Mouse (Mus musculus) liver (tissue): ENCODE results near the gene Gm17482.

Source experiments
- DNase-seq: peaks from one replicate; pipeline ENCODE4 v3.0.0-alpha.2; 2020; ENCODE audit warnings: mixed read lengths

The Gm17482 gene

GRCm38 (mm10) chr6:115251531-115251985 is 24.4 kb downstream of the Gm17482 start:
- DNase-seq: no peak

GRCm38 (mm10) chr6:115252099-115252873 is 25.1 kb downstream of the Gm17482 start, which contains the start of gene Timp4:
Gene Timp4, minus strand, starts transcription at chr6:115252205.
- DNase-seq: no peak

- no peak for DNase-seq
Measured at GRCm38 (mm10) chr6:115255171-115255570, 28.0 kb downstream of the Gm17482 start.

GRCm38 (mm10) chr6:115260507-115260906 is 33.4 kb downstream of the Gm17482 start:
- no peak for DNase-seq

- no peak for DNase-seq
Measured at GRCm38 (mm10) chr6:115266791-115267190, 39.6 kb downstream of the Gm17482 start.

- DNase-seq: peak; percentile 49
Measured at GRCm38 (mm10) chr6:115267916-115268315, 40.8 kb downstream of the Gm17482 start.

- no peak for DNase-seq
Measured at GRCm38 (mm10) chr6:115268551-115269385, 41.6 kb downstream of the Gm17482 start.

GRCm38 (mm10) chr6:115269561-115269960 is 42.4 kb downstream of the Gm17482 start:
- no peak for DNase-seq

- DNase-seq: peak; percentile 22
Measured at GRCm38 (mm10) chr6:115270085-115270484, 42.9 kb downstream of the Gm17482 start.

- DNase-seq: no peak
Measured at GRCm38 (mm10) chr6:115271326-115271725, 44.2 kb downstream of the Gm17482 start.

- peak; percentile 18 for DNase-seq
Measured at GRCm38 (mm10) chr6:115271866-115272271, 44.7 kb downstream of the Gm17482 start.

GRCm38 (mm10) chr6:115273346-115273745 is 46.2 kb downstream of the Gm17482 start:
- DNase-seq: no peak

GRCm38 (mm10) chr6:115274705-115275104 is 47.6 kb downstream of the Gm17482 start:
- no peak for DNase-seq

GRCm38 (mm10) chr6:115275116-115275815 is 48.1 kb downstream of the Gm17482 start:
- DNase-seq: no peak

GRCm38 (mm10) chr6:115278086-115278485 is 50.9 kb downstream of the Gm17482 start:
- DNase-seq: no peak

- no peak for DNase-seq
Measured at GRCm38 (mm10) chr6:115279639-115280038, 52.5 kb downstream of the Gm17482 start.

GRCm38 (mm10) chr6:115284153-115284552 is 57.0 kb downstream of the Gm17482 start:
- DNase-seq: no peak

- no peak for DNase-seq
Measured at GRCm38 (mm10) chr6:115286441-115286840, 59.3 kb downstream of the Gm17482 start.

GRCm38 (mm10) chr6:115288223-115288622 is 61.1 kb downstream of the Gm17482 start:
- no peak for DNase-seq

GRCm38 (mm10) chr6:115290561-115290960 is 63.4 kb downstream of the Gm17482 start:
- no peak for DNase-seq

GRCm38 (mm10) chr6:115291068-115291467 is 63.9 kb downstream of the Gm17482 start:
- no peak for DNase-seq

- DNase-seq: no peak
Measured at GRCm38 (mm10) chr6:115291823-115292222, 64.7 kb downstream of the Gm17482 start.

GRCm38 (mm10) chr6:115292621-115293020 is 65.5 kb downstream of the Gm17482 start:
- no peak for DNase-seq
